Mouse (Mus musculus) gastrocnemius, postnatal 14 days (tissue): ENCODE measurements at regions not wholly inside any gene's neighbourhood (a gene's known extent, or its start where the extent isn't known, plus 50 kb on each side); places are given as distances from the start of the nearest gene placed in this dataset.

Experiments used
- DNase-seq: peaks from one replicate; pipeline ENCODE4 v3.0.0; 2021; ENCODE audit warnings: mixed read lengths
- intact Hi-C: fragments of 180-260 bp; cut with DNase I; formaldehyde crosslinking; loops from one replicate; pipeline ENCODE4 v1.15.1; 2025; ENCODE audit warnings: low total_unique reads

DNA sequence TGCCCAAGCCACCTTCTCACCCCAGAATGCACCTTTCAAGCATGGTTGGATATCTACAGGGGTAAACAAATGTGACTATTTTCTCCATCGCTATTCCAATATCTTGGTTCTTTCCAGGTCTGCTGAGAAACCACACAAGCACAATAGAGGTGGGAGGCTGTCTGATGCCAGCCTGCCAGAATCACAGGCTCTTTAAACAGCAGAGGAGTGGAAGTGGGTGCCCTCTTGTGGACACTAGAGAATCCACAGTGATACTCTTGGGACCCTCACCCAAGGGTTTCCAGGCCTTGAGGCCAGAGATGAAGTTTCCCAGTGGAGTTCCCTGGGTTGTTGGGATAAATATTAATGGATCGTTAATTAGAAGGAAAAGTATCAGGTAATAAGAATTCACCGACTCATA is 181.6 kb upstream of the Glra1 start:
- no peak for DNase-seq
- intact Hi-C loops = no loop called here

DNA sequence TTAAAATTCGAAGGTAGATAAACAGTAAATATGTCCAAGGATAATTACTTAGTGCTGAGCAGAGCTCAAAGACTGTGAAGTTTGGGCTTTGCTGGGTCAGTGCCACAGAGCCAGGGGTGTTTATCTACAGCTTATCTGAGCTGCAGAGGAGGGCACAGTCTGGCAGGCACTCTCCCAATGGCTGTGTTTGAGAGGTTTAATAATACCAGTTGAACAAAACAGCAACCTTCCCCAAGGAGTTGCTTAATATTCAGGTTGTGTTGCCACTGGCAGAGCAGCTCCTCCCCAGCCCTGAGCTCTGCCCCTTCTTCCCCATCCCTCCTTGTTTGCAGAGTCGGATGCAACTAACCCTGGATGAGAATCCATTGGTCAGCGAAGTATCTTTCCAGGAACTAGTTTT is 173.0 kb upstream of the Glra1 start:
- intact Hi-C loops = no loop called here
- no peak for DNase-seq

DNA sequence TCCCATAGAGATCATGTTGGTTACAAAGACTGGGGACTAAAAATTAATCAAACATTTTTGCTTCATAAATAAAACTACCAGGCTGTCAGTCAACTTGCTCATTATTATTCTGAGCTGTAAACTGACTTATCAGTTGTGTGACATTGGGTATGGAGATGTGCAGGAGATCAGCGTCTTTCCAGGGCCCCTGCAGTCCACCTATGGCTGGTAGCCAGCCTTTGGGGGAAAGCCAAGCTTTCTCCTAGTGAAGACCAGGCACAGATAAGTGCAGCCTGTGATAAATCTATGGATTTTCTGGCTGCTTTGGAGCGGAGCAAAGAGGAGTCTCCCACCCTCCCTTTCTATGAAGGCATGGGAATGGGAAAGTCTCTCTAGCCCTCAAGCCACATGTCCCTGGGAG is 172.0 kb upstream of the Glra1 start:
- intact Hi-C loops = no loop called here
- DNase-seq = no peak

DNA sequence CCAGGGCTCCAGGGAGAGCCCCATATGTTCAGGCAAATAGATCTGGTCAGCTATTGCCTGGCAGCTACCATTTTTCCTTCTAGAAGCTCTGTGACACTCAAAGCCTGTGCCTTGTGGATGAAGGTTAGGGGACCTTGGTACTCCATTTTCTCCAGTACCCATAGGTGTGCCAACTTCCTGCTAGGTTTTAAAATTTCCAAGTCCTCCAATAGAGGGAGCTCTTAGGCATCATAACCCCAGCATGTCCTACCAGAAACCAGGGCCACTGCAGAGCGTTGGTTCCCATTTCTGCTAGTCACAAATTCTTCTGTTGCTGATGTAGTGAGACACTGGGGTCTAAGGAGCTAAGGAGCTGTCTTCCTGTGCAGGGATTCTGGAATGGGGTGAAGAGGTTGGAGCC is 165.3 kb upstream of the Glra1 start:
- DNase-seq = no peak
- intact Hi-C loops = no loop called here

GRCm38 (mm10) chr11:55772538-55772937 is 164.5 kb upstream of the Glra1 start:
- no peak for DNase-seq
- intact Hi-C loops = no loop called here

- intact Hi-C loops = no loop called here
Observed at GRCm38 (mm10) chr11:55772107-55772506, 164.1 kb upstream of the Glra1 start.

GRCm38 (mm10) chr11:55764846-55765245 is 156.8 kb upstream of the Glra1 start:
- DNase-seq = no peak
- intact Hi-C loops = no loop called here

More at GRCm38 (mm10) chr11:55772107-55772506, 164.1 kb upstream of the Glra1 start:
- DNase-seq = no peak
